8 mouse cellular contexts compared by ENCODE assay signal in genomic region chr10:61648737-61649645, GRCm38 (mm10). TPM values are rescaled to one million over a fixed set of nuclear protein-coding genes. Genes with fewer than 3 reads are reported as not detected.
DNase-seq lines count a peak whose midpoint lies in the region; ATAC-seq and TF ChIP-seq lines count a peak whose summit lies in the region.

No protein-coding gene starts in this region.

- H3K27me3 ChIP-seq in lung, embryonic 15.5 days, result no peaks in the 10 kb centered on the region
- H3K27me3 ChIP-seq in limb, embryonic 13.5 days, result no peaks in the 10 kb centered on the region
- no peaks in the 10 kb centered on the region for H3K27me3 ChIP-seq in myocyte (ENCODE audit: control insufficient read depth, insufficient read depth, insufficient read length)

- TF ChIP-seq POLR2A in bone marrow macrophage, adult 2 months (IDR thresholded peaks at IDR 0.05; ENCODE audit: borderline replicate concordance, low read depth, low read length), result no peak
- TF ChIP-seq POLR2A in myocyte (IDR thresholded peaks at IDR 0.05; ENCODE audit: insufficient read length, low read depth), result no peak

- peak overlapping the region; percentile 42 for H3ac ChIP-seq in myocyte (ENCODE audit: control insufficient read depth, insufficient read length)

- ATAC-seq in lung, embryonic 15.5 days (ENCODE audit: borderline replicate concordance, extremely low read depth, low FRiP score, low TSS enrichment), result no peak
- peak; percentile 20 for ATAC-seq in granulocyte monocyte progenitor cell, adult 5-6 weeks (replicated peaks; ENCODE audit: poor library complexity, severe bottlenecking)
- ATAC-seq in limb, embryonic 13.5 days (ENCODE audit: low FRiP score, low read depth), result peak; percentile 70; the same call in 1 of the 2 replicates

- H3K4me3 ChIP-seq in lung, embryonic 15.5 days, result peak overlapping the region; percentile 67
- H3K4me3 ChIP-seq in bone marrow macrophage, adult 2 months (ENCODE audit: insufficient read depth, low read length), result peak overlapping the region; percentile 91
- peak overlapping the region; percentile 86 for H3K4me3 ChIP-seq in limb, embryonic 13.5 days
- peak overlapping the region; percentile 62 for H3K4me3 ChIP-seq in myocyte

- DNase-seq in lung, postnatal 25 days (ENCODE audit: low spot score), result no peak
- DNase-seq in urinary bladder, adult 2 months (ENCODE audit: low spot score), result no peak
- DNase-seq in gastrocnemius, postnatal 25 days, result no peak

- peaks cover 13% of the 10 kb centered on the region for H3K4me1 ChIP-seq in lung, embryonic 15.5 days
- peaks cover 6% of the 10 kb centered on the region for H3K4me1 ChIP-seq in bone marrow macrophage, adult 2 months (ENCODE audit: control insufficient read depth, insufficient read depth, low read length)
- H3K4me1 ChIP-seq in limb, embryonic 13.5 days, result peaks cover 21% of the 10 kb centered on the region

- no peaks in the 10 kb centered on the region for H3K9me3 ChIP-seq in lung, embryonic 15.5 days
- H3K9me3 ChIP-seq in limb, embryonic 13.5 days, result no peaks in the 10 kb centered on the region

- peaks cover 24% of the 10 kb centered on the region for H3K79me2 ChIP-seq in myocyte (ENCODE audit: control insufficient read depth, insufficient read depth)

- no peak for TF ChIP-seq CTCF in bone marrow macrophage, adult 2 months (IDR thresholded peaks at IDR 0.05; ENCODE audit: low read depth, low read length)

- H3K36me3 ChIP-seq in lung, embryonic 15.5 days, result no peaks in the 10 kb centered on the region
- peaks cover 17% of the 10 kb centered on the region for H3K36me3 ChIP-seq in limb, embryonic 13.5 days
- H3K36me3 ChIP-seq in myocyte (ENCODE audit: control insufficient read depth, insufficient read depth), result no peaks in the 10 kb centered on the region

- under 1% methylated on average over 47 of the region's 49 CpGs for WGBS in lung, embryonic 15.5 days
- WGBS in limb, embryonic 13.5 days, result 1% methylated on average over 47 of the region's 49 CpGs

- H3K4me2 ChIP-seq in lung, embryonic 15.5 days, result peak overlapping the region; percentile 84
- H3K4me2 ChIP-seq in limb, embryonic 13.5 days (replicated peaks), result peak overlapping the region; percentile 94
- H3K4me2 ChIP-seq in myocyte (ENCODE audit: low read depth), result peak overlapping the region; percentile 79

- peak overlapping the region; percentile 74 for H3K27ac ChIP-seq in lung, embryonic 15.5 days
- H3K27ac ChIP-seq in bone marrow macrophage, adult 2 months (ENCODE audit: insufficient read depth, low read depth, low read length), result peak overlapping the region; percentile 15; the same call in 1 of the 2 replicates
- peak overlapping the region; percentile 65 for H3K27ac ChIP-seq in limb, embryonic 13.5 days

- H3K9ac ChIP-seq in lung, embryonic 15.5 days, result peak overlapping the region; percentile 73
- H3K9ac ChIP-seq in limb, embryonic 13.5 days, result peak overlapping the region; percentile 87

TF ChIP-seq in myocyte, 11 proteins besides CTCF, POLR2A, EP300 and RAD21:
- TF ChIP-seq MYOD1 (IDR thresholded peaks at IDR 0.05; ENCODE audit: control insufficient read depth in 1 of 3, insufficient read length in 2 of 3, low read depth in 2 of 3) (peak in 1 of 3 experiments; percentile 3), TCF3 (IDR thresholded peaks at IDR 0.05; ENCODE audit: insufficient read length, low read depth) (no peak), REST (IDR thresholded peaks at IDR 0.05; ENCODE audit: insufficient read depth, insufficient read length) (no peak)

RNA-seq across cellular contexts. Expression of gene Ppa1, which starts 0.6 kb away (rescaled TPM):
- polyA plus RNA-seq in lung, embryonic 15.5 days (2015; fragmentation: Nextera tagmentation; extraction: Ambion mirVana), result 171 and 188 TPM in 2 replicates
- polyA plus RNA-seq in bone marrow macrophage, adult 2 months (2012; ENCODE audit: insufficient read depth, insufficient read length, missing spikeins), result 6.5 and 8.1 TPM in 2 replicates
- total RNA-seq in granulocyte monocyte progenitor cell, adult 5-6 weeks (2014; fragmentation: Nextera tagmentation), result 67.1 and 84.1 TPM in 2 replicates
- 169 and 176 TPM in 2 replicates for total RNA-seq in granulocyte monocyte progenitor cell, adult 5-6 weeks (2017)
- polyA plus RNA-seq in limb, embryonic 13.5 days (2015; fragmentation: Nextera tagmentation; extraction: Ambion mirVana), result 208 and 209 TPM in 2 replicates
- polyA plus RNA-seq in myocyte (2012; fragmentation: generic; extraction: Trizol), result 93.2 TPM
- 80.6 and 99.8 TPM in 2 replicates for polyA plus RNA-seq in urinary bladder, adult 2 months (2012; rRNA removed)
- 10 to 100 TPM; 46.7 to 51.8 TPM for total RNA-seq in gastrocnemius, postnatal 25 days (2021)

RNA-seq across cellular contexts. Expression of gene Sar1a, which starts 31.1 kb away (rescaled TPM):
- polyA plus RNA-seq in lung, embryonic 15.5 days (2015; fragmentation: Nextera tagmentation; extraction: Ambion mirVana), result 242 and 243 TPM in 2 replicates
- 71.9 and 88.4 TPM in 2 replicates for polyA plus RNA-seq in bone marrow macrophage, adult 2 months (2012; ENCODE audit: insufficient read depth, insufficient read length, missing spikeins)
- 79.8 and 111 TPM in 2 replicates for total RNA-seq in granulocyte monocyte progenitor cell, adult 5-6 weeks (2014; fragmentation: Nextera tagmentation)
- total RNA-seq in granulocyte monocyte progenitor cell, adult 5-6 weeks (2017), result 88.5 and 108 TPM in 2 replicates
- polyA plus RNA-seq in limb, embryonic 13.5 days (2015; fragmentation: Nextera tagmentation; extraction: Ambion mirVana), result 291 and 292 TPM in 2 replicates
- polyA plus RNA-seq in myocyte (2012; fragmentation: generic; extraction: Trizol), result 142 TPM
- polyA plus RNA-seq in urinary bladder, adult 2 months (2012; rRNA removed), result 146 and 162 TPM in 2 replicates
- 100 to 1,000 TPM in 1 of 2 experiments, 10 to 100 TPM in 1; 99.2 to 113 TPM for total RNA-seq in gastrocnemius, postnatal 25 days (2021)

RNA-seq across cellular contexts. Expression of gene Tysnd1, which starts 46.3 kb away (rescaled TPM):
- polyA plus RNA-seq in lung, embryonic 15.5 days (2015; fragmentation: Nextera tagmentation; extraction: Ambion mirVana), result 34.7 and 36.6 TPM in 2 replicates
- 15.5 and 15.6 TPM in 2 replicates for polyA plus RNA-seq in bone marrow macrophage, adult 2 months (2012; ENCODE audit: insufficient read depth, insufficient read length, missing spikeins)
- 14.7 and 19.2 TPM in 2 replicates for total RNA-seq in granulocyte monocyte progenitor cell, adult 5-6 weeks (2014; fragmentation: Nextera tagmentation)
- total RNA-seq in granulocyte monocyte progenitor cell, adult 5-6 weeks (2017), result 20.3 and 24.8 TPM in 2 replicates
- 29.1 and 30.9 TPM in 2 replicates for polyA plus RNA-seq in limb, embryonic 13.5 days (2015; fragmentation: Nextera tagmentation; extraction: Ambion mirVana)
- polyA plus RNA-seq in myocyte (2012; fragmentation: generic; extraction: Trizol), result 25.3 TPM
- 25.6 and 25.8 TPM in 2 replicates for polyA plus RNA-seq in urinary bladder, adult 2 months (2012; rRNA removed)
- 10 to 100 TPM; 10.6 to 12.9 TPM for total RNA-seq in gastrocnemius, postnatal 25 days (2021)

RNA-seq across cellular contexts. Expression of gene Npffr1, which starts 53.7 kb away (rescaled TPM):
- 0.06 TPM in 1 of 2 replicates, not detected in the other for polyA plus RNA-seq in lung, embryonic 15.5 days (2015; fragmentation: Nextera tagmentation; extraction: Ambion mirVana)
- polyA plus RNA-seq in bone marrow macrophage, adult 2 months (2012; ENCODE audit: insufficient read depth, insufficient read length, missing spikeins), result not detected in 2 replicates
- total RNA-seq in granulocyte monocyte progenitor cell, adult 5-6 weeks (2014; fragmentation: Nextera tagmentation), result not detected in 2 replicates
- total RNA-seq in granulocyte monocyte progenitor cell, adult 5-6 weeks (2017), result not detected in 2 replicates
- polyA plus RNA-seq in limb, embryonic 13.5 days (2015; fragmentation: Nextera tagmentation; extraction: Ambion mirVana), result 0.05 and 0.11 TPM in 2 replicates
- polyA plus RNA-seq in myocyte (2012; fragmentation: generic; extraction: Trizol), result 0.01 TPM
- polyA plus RNA-seq in urinary bladder, adult 2 months (2012; rRNA removed), result 0.03 and 0.04 TPM in 2 replicates
- not detected for total RNA-seq in gastrocnemius, postnatal 25 days (2021)

Comparison
In these comparisons a context has a peak if more than half of its experiments do, and no peak if none do; other contexts are left out.
1. H3K27ac ChIP-seq: peak in every context shown above with its lines; median percentile 74 in lung, embryonic 15.5 days; 65 in limb, embryonic 13.5 days; 15 in bone marrow macrophage, adult 2 months.